Mouse (Mus musculus): ENCODE results near the gene Map3k4. TPM values are rescaled to one million over a fixed set of nuclear protein-coding genes. Genes with fewer than 3 reads are reported as not detected.
"Not testable (repeated sequence)": the region's sequence is repeated elsewhere in the genome, so short reads cannot be mapped to it uniquely, and the experiment has no call there.

Gene Map3k4
- polyA plus RNA-seq, 1 experiment from 2014 or later: 49.3 TPM

- DNase-seq (ENCODE audit: low read depth, low spot score) (no peak), ATAC-seq (no peak)
- POLR2A ChIA-PET: interaction anchor here (2.2 kb wide), 1 partner anchor 24 kb away, joined by 8 read pairs; the partner anchor contains the start of gene Map3k4
- no peaks in the 10 kb centered on the region for H3K27me3 ChIP-seq
- in situ Hi-C loops (cut with MboI; ENCODE audit: low pct_unique_long_range_greater_than_20kb): no loop called here
- CTCF ChIA-PET: interaction anchor here (0.6 to 1.8 kb wide), 5 partner anchors 10 to 42 kb away, joined by 3 to 5 read pairs (median 3); no protein-coding TSS in a partner anchor
- no peak for TF ChIP-seq CTCF (IDR thresholded peaks at IDR 0.05)
Observed at GRCm38 (mm10) chr17:12294424-12294823, 24.2 kb downstream of the Map3k4 start.

GRCm38 (mm10) chr17:12293571-12293970, 25.0 kb downstream of the Map3k4 start:
- ChIA-PET POLR2A (interaction anchor here (0.7 to 2.2 kb wide), 3 partner anchors 15 to 31 kb away, joined by 3 to 8 read pairs (median 4); partner anchors contain the start of gene Map3k4), CTCF (interaction anchor here (0.9 to 1.8 kb wide), 6 partner anchors 8 to 28 kb away, joined by 3 to 5 read pairs (median 4); no protein-coding TSS in a partner anchor)
- H3K27me3 ChIP-seq: no peaks in the 10 kb centered on the region
- TF ChIP-seq CTCF (IDR thresholded peaks at IDR 0.05): no peak
- no peak for ATAC-seq
- no peak for DNase-seq (ENCODE audit: low read depth, low spot score)
- in situ Hi-C loops (cut with MboI; ENCODE audit: low pct_unique_long_range_greater_than_20kb): no loop called here

GRCm38 (mm10) chr17:12292877-12293276, 25.7 kb downstream of the Map3k4 start:
- peak; percentile 69 for ATAC-seq
- TF ChIP-seq CTCF (IDR thresholded peaks at IDR 0.05): no peak
- no peaks in the 10 kb centered on the region for H3K27me3 ChIP-seq
- CTCF ChIA-PET: interaction anchor here (0.9 to 1.5 kb wide), 4 partner anchors 9 to 21 kb away, joined by 3 to 4 read pairs (median 4); no protein-coding TSS in a partner anchor
- POLR2A ChIA-PET: interaction anchor here (1.4 to 2.2 kb wide), 2 partner anchors 15 to 25 kb away, joined by 4 to 8 read pairs; partner anchors contain the start of gene Map3k4
- DNase-seq (ENCODE audit: low read depth, low spot score): no peak
- in situ Hi-C loops (cut with MboI; ENCODE audit: low pct_unique_long_range_greater_than_20kb): no loop called here

- DNase-seq (ENCODE audit: low read depth, low spot score) (no peak), ATAC-seq (no peak)
- no peak for TF ChIP-seq CTCF (IDR thresholded peaks at IDR 0.05)
- no peaks in the 10 kb centered on the region for H3K27me3 ChIP-seq
- CTCF ChIA-PET: interaction anchor here (1.1 to 1.5 kb wide), 2 partner anchors 9 to 11 kb away, joined by 4 read pairs; no protein-coding TSS in a partner anchor
- in situ Hi-C loops (cut with MboI; ENCODE audit: low pct_unique_long_range_greater_than_20kb): no loop called here
- POLR2A ChIA-PET: interaction anchor here (1.4 kb wide), 1 partner anchor 14 kb away, joined by 4 read pairs; no protein-coding TSS in a partner anchor
Observed at GRCm38 (mm10) chr17:12292356-12292755, 26.2 kb downstream of the Map3k4 start.

- no peaks in the 10 kb centered on the region for H3K27me3 ChIP-seq
- in situ Hi-C loops (cut with MboI; ENCODE audit: low pct_unique_long_range_greater_than_20kb): no loop called here
- DNase-seq (ENCODE audit: low read depth, low spot score) (no peak), ATAC-seq (no peak)
- no peak for TF ChIP-seq CTCF (IDR thresholded peaks at IDR 0.05)
- ChIA-PET CTCF (interaction anchor here (1.3 to 1.5 kb wide), 3 partner anchors 14 to 77 kb away, joined by 5 to 6 read pairs (median 5); no protein-coding TSS in a partner anchor), POLR2A (interaction anchor here (0.9 to 1.0 kb wide), 2 partner anchors 8 to 10 kb away, joined by 3 to 4 read pairs; no protein-coding TSS in a partner anchor)
Observed at GRCm38 (mm10) chr17:12291151-12291550, 27.4 kb downstream of the Map3k4 start.

GRCm38 (mm10) chr17:12290735-12291134, 27.9 kb downstream of the Map3k4 start:
- POLR2A ChIA-PET: interaction anchor here (0.9 to 1.0 kb wide), 2 partner anchors 9 kb away, joined by 3 to 4 read pairs; no protein-coding TSS in a partner anchor
- DNase-seq (ENCODE audit: low read depth, low spot score) (peak; percentile 76), ATAC-seq (peak; percentile 75)
- no peak for TF ChIP-seq CTCF (IDR thresholded peaks at IDR 0.05)
- in situ Hi-C loops (cut with MboI; ENCODE audit: low pct_unique_long_range_greater_than_20kb): no loop called here
- no peaks in the 10 kb centered on the region for H3K27me3 ChIP-seq
- CTCF ChIA-PET: interaction anchor here (1.3 to 1.5 kb wide), 3 partner anchors 14 to 78 kb away, joined by 5 to 6 read pairs (median 5); no protein-coding TSS in a partner anchor

- in situ Hi-C loops (cut with MboI; ENCODE audit: low pct_unique_long_range_greater_than_20kb); H3K27me3 ChIP-seq; POLR2A ChIA-PET; DNase-seq (ENCODE audit: low read depth, low spot score); ATAC-seq: not testable (repeated sequence)
- CTCF ChIA-PET: interaction anchor here (1.5 kb wide), 1 partner anchor 23 kb away, joined by 5 read pairs; no protein-coding TSS in a partner anchor
Observed at GRCm38 (mm10) chr17:12289836-12290235, 28.8 kb downstream of the Map3k4 start.

- ChIA-PET POLR2A (interaction anchor here (0.8 kb wide), 1 partner anchor 28 kb away, joined by 3 read pairs; no protein-coding TSS in a partner anchor), CTCF (interaction anchor here (1.6 kb wide), 1 partner anchor 10 kb away, joined by 6 read pairs; no protein-coding TSS in a partner anchor)
Observed at GRCm38 (mm10) chr17:12288871-12289270, 29.7 kb downstream of the Map3k4 start.

GRCm38 (mm10) chr17:12279810-12280209, 38.8 kb downstream of the Map3k4 start:
- in situ Hi-C loops (cut with MboI; ENCODE audit: low pct_unique_long_range_greater_than_20kb): no loop called here
- no peak for ATAC-seq
- CTCF ChIA-PET: interaction anchor here (1.5 kb wide), 1 partner anchor 15 kb away, joined by 3 read pairs; no protein-coding TSS in a partner anchor
- POLR2A ChIA-PET: no interaction called here
- no peaks in the 10 kb centered on the region for H3K27me3 ChIP-seq
- no peak for TF ChIP-seq CTCF (IDR thresholded peaks at IDR 0.05)
- no peak for DNase-seq (ENCODE audit: low read depth, low spot score)

More at GRCm38 (mm10) chr17:12288871-12289270, 29.7 kb downstream of the Map3k4 start:
- TF ChIP-seq CTCF (IDR thresholded peaks at IDR 0.05): no peak
- DNase-seq (ENCODE audit: low read depth, low spot score): no peak
- no peak for ATAC-seq
- H3K27me3 ChIP-seq: no peaks in the 10 kb centered on the region
- in situ Hi-C loops (cut with MboI; ENCODE audit: low pct_unique_long_range_greater_than_20kb): no loop called here

- TF ChIP-seq CTCF (IDR thresholded peaks at IDR 0.05): no peak
- ATAC-seq: no peak
- DNase-seq (ENCODE audit: low read depth, low spot score): no peak
- no peaks in the 10 kb centered on the region for H3K27me3 ChIP-seq
- in situ Hi-C loops (cut with MboI; ENCODE audit: low pct_unique_long_range_greater_than_20kb): no loop called here
- CTCF ChIA-PET: interaction anchor here (1.0 to 2.2 kb wide), 6 partner anchors 10 to 93 kb away, joined by 3 to 11 read pairs (median 3); no protein-coding TSS in a partner anchor
- POLR2A ChIA-PET: interaction anchor here (1.4 kb wide), 1 partner anchor 15 kb away, joined by 4 read pairs; no protein-coding TSS in a partner anchor
Observed at GRCm38 (mm10) chr17:12278073-12278472, 40.5 kb downstream of the Map3k4 start.
